Mouse (Mus musculus): ENCODE measurements around the gene Gmip. TPM values are rescaled to one million over a fixed set of nuclear protein-coding genes. Genes with fewer than 3 reads are reported as not detected.

Gmip gene
- polyA plus RNA-seq, 1 experiment from 2014 or later = 7.5 TPM

DNA sequence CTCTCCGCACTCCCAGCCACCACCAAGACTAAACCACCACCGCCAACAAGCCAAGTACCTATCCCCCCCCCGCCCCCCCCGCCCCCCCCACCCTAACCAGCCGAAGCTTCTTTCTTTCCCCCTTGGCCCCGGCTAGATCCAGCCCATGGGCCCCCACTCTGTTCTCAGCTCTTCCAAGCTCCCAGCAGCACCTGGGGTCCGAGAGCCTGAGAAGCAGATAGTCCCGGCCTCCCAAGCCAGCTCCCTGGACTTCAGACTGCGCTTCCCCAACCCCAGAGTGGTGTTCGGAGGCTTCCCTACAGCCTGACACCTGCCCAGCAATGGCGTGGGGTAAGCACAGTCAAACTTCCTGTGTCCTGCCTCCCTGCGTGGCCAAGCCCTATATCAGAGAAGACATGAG, 31.4 kb upstream of the Gmip start:
- Histone ChIP-seq H3K4me2 (replicated peaks; ENCODE audit: low read depth) (no peak overlapping the region), H3K36me3 (ENCODE audit: control insufficient read depth, insufficient read depth) (no peaks in the 10 kb centered on the region), H3K4me3 (ENCODE audit: low read depth, low read length) (no peak overlapping the region), H3K27me3 (replicated peaks; ENCODE audit: control insufficient read depth, insufficient read depth, low read length) (no peaks in the 10 kb centered on the region), H3K27ac (ENCODE audit: low read depth, low read length) (no peak overlapping the region), H3K4me1 (replicated peaks; ENCODE audit: control insufficient read depth, insufficient read depth, low read length) (0 out of 2 replicates have a peak, but pooled peaks cover 3% of the 10 kb centered on the region), H3K9ac (ENCODE audit: low read depth, low read length) (no peak overlapping the region), H3K9me3 (ENCODE audit: control insufficient read depth) (no peaks in the 10 kb centered on the region)
- WGBS = 57% methylated on average over 12 of the region's 12 CpGs
- TF ChIP-seq CTCF (IDR thresholded peaks at IDR 0.05; ENCODE audit: low read depth) = no peak
- ATAC-seq = no peak

DNA sequence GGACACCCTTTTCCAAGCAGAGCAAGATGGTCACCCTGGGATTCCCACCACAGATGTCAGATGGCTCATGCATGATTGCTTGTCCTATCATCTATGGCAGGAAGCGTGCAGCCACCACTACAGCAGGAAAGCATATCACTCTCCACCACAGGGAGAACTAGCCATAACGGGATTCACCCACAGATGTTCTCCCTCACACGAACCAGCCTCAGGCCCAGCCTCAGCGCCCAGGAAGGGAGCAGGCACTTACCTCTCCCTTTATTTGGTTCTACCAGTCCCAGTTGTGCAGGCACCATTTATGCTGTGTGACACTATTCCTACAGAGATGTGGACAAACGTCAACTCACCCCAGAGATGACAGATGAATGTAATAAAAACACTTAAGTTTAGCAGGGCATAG, 19.4 kb upstream of the Gmip start:
- Histone ChIP-seq H3K27ac (ENCODE audit: low read depth, low read length) (no peak overlapping the region), H3K4me2 (replicated peaks; ENCODE audit: low read depth) (no peak overlapping the region), H3K36me3 (ENCODE audit: control insufficient read depth, insufficient read depth) (peaks cover 6% of the 10 kb centered on the region), H3K9ac (ENCODE audit: low read depth, low read length) (no peak overlapping the region), H3K4me3 (ENCODE audit: low read depth, low read length) (no peak overlapping the region), H3K27me3 (replicated peaks; ENCODE audit: control insufficient read depth, insufficient read depth, low read length) (no peaks in the 10 kb centered on the region), H3K4me1 (replicated peaks; ENCODE audit: control insufficient read depth, insufficient read depth, low read length) (peaks cover 5% of the 10 kb centered on the region; the same call in 1 of the 2 replicates), H3K9me3 (ENCODE audit: control insufficient read depth) (no peaks in the 10 kb centered on the region)
- WGBS = 86% methylated on average over 5 of the region's 5 CpGs
- no peak for ATAC-seq
- no peak for TF ChIP-seq CTCF (IDR thresholded peaks at IDR 0.05; ENCODE audit: low read depth)

DNA sequence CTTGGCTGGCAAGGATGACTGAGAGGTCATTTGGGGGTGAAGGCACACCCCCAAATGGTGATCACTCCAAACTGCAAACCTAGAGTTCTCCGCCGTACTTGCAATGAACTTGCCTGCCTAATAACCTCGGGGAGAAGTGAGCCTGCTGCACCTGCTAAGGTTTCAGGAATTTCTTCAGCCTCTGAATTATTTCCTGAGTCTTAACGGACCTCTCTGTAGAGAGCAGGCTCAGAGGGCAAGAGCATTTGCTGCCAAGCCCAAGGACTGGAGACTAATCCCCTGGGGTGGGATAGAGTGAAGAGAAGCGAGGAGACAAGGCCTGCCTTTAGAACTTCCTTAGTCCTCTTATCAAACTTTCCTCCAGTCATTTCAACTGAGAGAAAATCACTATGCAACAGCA, 18.7 kb upstream of the Gmip start:
- H3K27ac ChIP-seq (ENCODE audit: low read depth, low read length) = no peak overlapping the region
- peaks cover 12% of the 10 kb centered on the region for H3K36me3 ChIP-seq (ENCODE audit: control insufficient read depth, insufficient read depth)
- no peaks in the 10 kb centered on the region for H3K27me3 ChIP-seq (replicated peaks; ENCODE audit: control insufficient read depth, insufficient read depth, low read length)
- H3K4me2 ChIP-seq (replicated peaks; ENCODE audit: low read depth) = peak overlapping the region; percentile 74; the same call in 1 of the 2 replicates
- H3K9ac ChIP-seq (ENCODE audit: low read depth, low read length) = no peak overlapping the region
- H3K4me1 ChIP-seq (replicated peaks; ENCODE audit: control insufficient read depth, insufficient read depth, low read length) = peaks cover 5% of the 10 kb centered on the region; the same call in 1 of the 2 replicates
- no peak for TF ChIP-seq CTCF (IDR thresholded peaks at IDR 0.05; ENCODE audit: low read depth)
- H3K9me3 ChIP-seq (ENCODE audit: control insufficient read depth) = no peaks in the 10 kb centered on the region
- WGBS = 65% methylated on average over 5 of the region's 5 CpGs
- no peak overlapping the region for H3K4me3 ChIP-seq (ENCODE audit: low read depth, low read length)
- ATAC-seq = no peak

DNA sequence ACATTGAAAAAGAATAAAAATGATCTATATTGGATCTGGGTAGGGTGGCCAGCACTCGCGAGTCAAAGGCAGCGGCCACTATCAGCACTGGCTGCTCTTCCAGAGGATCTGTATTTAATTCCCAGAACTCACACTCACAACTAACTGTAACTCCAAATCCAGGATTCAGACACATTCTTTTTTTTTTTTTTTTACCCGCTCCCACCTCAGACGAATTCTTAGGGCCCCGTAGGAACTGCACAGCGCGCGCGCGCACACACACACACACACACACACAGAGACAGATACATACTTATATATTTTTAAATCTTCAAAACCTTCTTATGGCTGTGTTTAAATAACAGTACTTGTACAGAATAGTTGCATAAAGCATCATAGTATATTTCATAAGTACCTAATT, 18.1 kb upstream of the Gmip start:
- H3K9ac ChIP-seq (ENCODE audit: low read depth, low read length) = peak overlapping the region; percentile 91; the same call in 1 of the 2 replicates
- H3K4me1 ChIP-seq (replicated peaks; ENCODE audit: control insufficient read depth, insufficient read depth, low read length) = peaks cover 5% of the 10 kb centered on the region; the same call in 1 of the 2 replicates
- no peaks in the 10 kb centered on the region for H3K9me3 ChIP-seq (ENCODE audit: control insufficient read depth)
- H3K4me3 ChIP-seq (ENCODE audit: low read depth, low read length) = peak overlapping the region; percentile 97
- H3K4me2 ChIP-seq (replicated peaks; ENCODE audit: low read depth) = peak overlapping the region; percentile 74
- 18% methylated on average over 11 of the region's 11 CpGs for WGBS
- TF ChIP-seq CTCF (IDR thresholded peaks at IDR 0.05; ENCODE audit: low read depth) = no peak
- H3K27me3 ChIP-seq (replicated peaks; ENCODE audit: control insufficient read depth, insufficient read depth, low read length) = no peaks in the 10 kb centered on the region
- H3K36me3 ChIP-seq (ENCODE audit: control insufficient read depth, insufficient read depth) = peaks cover 17% of the 10 kb centered on the region
- no peak for ATAC-seq
- peak overlapping the region; percentile 86 for H3K27ac ChIP-seq (ENCODE audit: low read depth, low read length)

DNA sequence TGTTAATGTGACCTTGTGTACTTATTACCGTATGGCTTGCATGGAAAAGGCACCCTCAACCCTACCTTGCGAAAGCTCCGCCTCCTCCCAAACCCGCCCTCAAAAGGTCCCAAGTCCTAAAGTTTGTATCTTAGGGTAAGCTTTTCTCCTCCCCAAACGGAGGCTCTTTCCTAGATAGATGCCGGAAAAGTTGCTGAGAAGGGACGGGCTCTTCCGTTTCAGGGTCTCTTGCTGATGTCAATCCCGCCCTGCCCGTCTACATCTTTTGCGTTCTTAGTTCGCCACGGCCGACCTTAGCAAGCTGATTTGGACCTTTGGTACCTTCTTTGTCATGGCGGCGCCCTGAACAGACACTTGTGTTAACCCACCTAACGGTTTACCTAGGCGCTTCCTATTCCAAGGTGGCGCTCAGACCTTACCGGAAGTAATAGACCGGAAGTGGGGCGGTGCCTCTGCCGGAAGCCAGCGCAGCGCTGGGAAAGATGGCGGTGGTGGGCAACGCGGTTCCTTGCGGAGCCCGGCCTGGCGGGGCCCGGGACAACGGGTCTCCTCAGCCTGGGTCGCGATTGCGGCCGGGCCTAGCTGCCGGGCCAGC, 17.6 kb upstream of the Gmip start, which contains the start of the genes Atp13a1 and Zfp866:
Atp13a1 (plus strand) TSS at position 391 of the 595 bp plus-strand sequence.
Zfp866 (minus strand) TSS at position 406 of the 595 bp plus-strand sequence.
- peak; percentile 96 for ATAC-seq
- peak; percentile 16; the same call in 1 of the 2 replicates for TF ChIP-seq CTCF (IDR thresholded peaks at IDR 0.05; ENCODE audit: low read depth)
- H3K9me3 ChIP-seq (ENCODE audit: control insufficient read depth) = no peaks in the 10 kb centered on the region

DNA sequence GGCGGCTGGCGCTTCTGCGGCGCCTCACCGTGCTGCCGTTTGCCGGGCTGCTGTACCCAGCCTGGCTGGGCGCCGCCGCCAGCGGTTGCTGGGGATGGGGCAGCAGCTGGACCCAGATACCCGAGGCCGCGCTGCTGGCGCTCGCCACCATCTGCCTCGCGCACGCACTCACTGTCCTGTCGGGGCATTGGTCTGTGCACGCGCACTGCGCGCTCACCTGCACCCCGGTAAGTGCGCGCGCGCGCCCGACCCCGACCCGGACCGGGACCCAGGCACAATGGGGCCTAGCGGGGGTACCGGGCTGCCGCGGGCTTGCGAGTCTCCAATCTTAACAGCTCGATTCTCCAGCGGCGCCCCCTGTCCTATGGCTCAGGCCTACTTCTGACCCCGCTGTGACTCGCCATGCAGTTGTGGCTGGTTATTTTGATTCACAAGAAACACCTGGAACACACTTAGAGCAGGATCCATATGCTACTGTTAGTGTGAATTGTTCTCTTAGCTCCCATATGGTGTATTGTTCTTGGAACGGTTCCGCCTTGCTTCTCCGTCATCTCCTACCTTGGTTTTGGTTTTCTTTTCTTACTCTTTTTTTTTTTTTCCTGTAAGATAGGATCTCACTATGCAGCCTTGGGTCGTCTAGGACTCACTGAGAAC, 16.9 kb upstream of the Gmip start:
- Histone ChIP-seq H3K27me3 (replicated peaks; ENCODE audit: control insufficient read depth, insufficient read depth, low read length) (no peaks in the 10 kb centered on the region), H3K9me3 (ENCODE audit: control insufficient read depth) (no peaks in the 10 kb centered on the region), H3K4me3 (ENCODE audit: low read depth, low read length) (peak overlapping the region; percentile 97), H3K36me3 (ENCODE audit: control insufficient read depth, insufficient read depth) (peaks cover 29% of the 10 kb centered on the region), H3K4me2 (replicated peaks; ENCODE audit: low read depth) (peak overlapping the region; percentile 74), H3K27ac (ENCODE audit: low read depth, low read length) (peak overlapping the region; percentile 86), H3K4me1 (replicated peaks; ENCODE audit: control insufficient read depth, insufficient read depth, low read length) (peaks cover 5% of the 10 kb centered on the region; the same call in 1 of the 2 replicates), H3K9ac (ENCODE audit: low read depth, low read length) (peak overlapping the region; percentile 91)
- WGBS = under 1% methylated on average over 44 of the region's 48 CpGs
- ATAC-seq = peak; percentile 69
- TF ChIP-seq CTCF (IDR thresholded peaks at IDR 0.05; ENCODE audit: low read depth) = no peak

More for the DNA sequence above, 17.6 kb upstream of the Gmip start, which contains the start of the genes Atp13a1 and Zfp866:
- Histone ChIP-seq H3K4me2 (replicated peaks; ENCODE audit: low read depth) (peak within 1 kb of the TSS; percentile 74), H3K27ac (ENCODE audit: low read depth, low read length) (peak within 1 kb of the TSS; percentile 86), H3K9ac (ENCODE audit: low read depth, low read length) (peak within 1 kb of the TSS; percentile 91), H3K4me1 (replicated peaks; ENCODE audit: control insufficient read depth, insufficient read depth, low read length) (peaks cover 5% of the 10 kb centered on the region; the same call in 1 of the 2 replicates), H3K36me3 (ENCODE audit: control insufficient read depth, insufficient read depth) (peaks cover 22% of the 10 kb centered on the region), H3K27me3 (replicated peaks; ENCODE audit: control insufficient read depth, insufficient read depth, low read length) (no peaks in the 10 kb centered on the region), H3K4me3 (ENCODE audit: low read depth, low read length) (peak within 1 kb of the TSS; percentile 97)
- under 1% methylated on average over 38 of the region's 38 CpGs for WGBS

Measured in intestine, postnatal 0 days (tissue).